Mouse (Mus musculus): ENCODE measurements around the gene Gipr. TPM values are rescaled to one million over a fixed set of nuclear protein-coding genes. Genes with fewer than 3 reads are reported as not detected.

The Gipr gene
- polyA plus RNA-seq, 1 experiment from 2014 or later = 1.0 TPM

GRCm38 (mm10) chr7:19176516-19176947, 10.6 kb upstream of the Gipr start:
- H3K4me1 ChIP-seq (ENCODE audit: insufficient read depth, low read depth, low read length) = peaks cover 17% of the 10 kb centered on the region; the same call in 1 of the 2 replicates
- no peak overlapping the region for H3K27ac ChIP-seq (ENCODE audit: low read length)
- H3K4me3 ChIP-seq (ENCODE audit: low read depth, low read length) = no peak overlapping the region
- H3K9me3 ChIP-seq (ENCODE audit: low read length) = no peaks in the 10 kb centered on the region
- no peak overlapping the region for H3K9ac ChIP-seq (replicated peaks; ENCODE audit: low read depth)
- TF ChIP-seq EP300 (IDR thresholded peaks at IDR 0.05) (no peak), CTCF (IDR thresholded peaks at IDR 0.05) (no peak)
- ATAC-seq (no peak), DNase-seq (ENCODE audit: low spot score) (no peak)
- WGBS = 10% methylated on average over 14 of the region's 21 CpGs
- peaks cover 37% of the 10 kb centered on the region for H3K27me3 ChIP-seq (replicated peaks; ENCODE audit: insufficient read depth, low read length)
- no peak overlapping the region for H3K4me2 ChIP-seq (replicated peaks; ENCODE audit: low read depth, low read length)
- H3K36me3 ChIP-seq (ENCODE audit: insufficient read depth, low read length) = no peaks in the 10 kb centered on the region

GRCm38 (mm10) chr7:19175708-19176515, 10.0 kb upstream of the Gipr start, which contains the start of gene Eml2:
Gene Eml2, plus strand, starts transcription at chr7:19176421.
- Histone ChIP-seq H3K4me2 (replicated peaks; ENCODE audit: low read depth, low read length) (no peak within 1 kb of the TSS), H3K9ac (replicated peaks; ENCODE audit: low read depth) (no peak within 1 kb of the TSS), H3K27ac (ENCODE audit: low read length) (no peak within 1 kb of the TSS), H3K27me3 (replicated peaks; ENCODE audit: insufficient read depth, low read length) (peaks cover 37% of the 10 kb centered on the region), H3K9me3 (ENCODE audit: low read length) (no peaks in the 10 kb centered on the region), H3K36me3 (ENCODE audit: insufficient read depth, low read length) (no peaks in the 10 kb centered on the region), H3K4me3 (ENCODE audit: low read depth, low read length) (no peak within 1 kb of the TSS), H3K4me1 (ENCODE audit: insufficient read depth, low read depth, low read length) (peaks cover 14% of the 10 kb centered on the region; the same call in 1 of the 2 replicates)
- 2% methylated on average over 30 of the region's 30 CpGs for WGBS
- DNase-seq (ENCODE audit: low spot score) = peak; percentile 62
- peak; percentile 27 for ATAC-seq
- TF ChIP-seq CTCF (IDR thresholded peaks at IDR 0.05) (no peak), EP300 (IDR thresholded peaks at IDR 0.05) (no peak)

- peaks cover 22% of the 10 kb centered on the region for H3K27me3 ChIP-seq (replicated peaks; ENCODE audit: insufficient read depth, low read length)
- peak; percentile 68 for ATAC-seq
- H3K9ac ChIP-seq (replicated peaks; ENCODE audit: low read depth) = no peak overlapping the region
- H3K4me3 ChIP-seq (ENCODE audit: low read depth, low read length) = peak overlapping the region; percentile 17; the same call in 1 of the 2 replicates
- TF ChIP-seq EP300 (IDR thresholded peaks at IDR 0.05) (no peak), CTCF (IDR thresholded peaks at IDR 0.05) (peak; percentile 93)
- DNase-seq (ENCODE audit: low spot score) = peak; percentile 85
- H3K4me1 ChIP-seq (ENCODE audit: insufficient read depth, low read depth, low read length) = peaks cover 9% of the 10 kb centered on the region; the same call in 1 of the 2 replicates
- WGBS = 2% methylated on average over 17 of the region's 17 CpGs
- peak overlapping the region; percentile 47 for H3K4me2 ChIP-seq (replicated peaks; ENCODE audit: low read depth, low read length)
- H3K9me3 ChIP-seq (ENCODE audit: low read length) = no peaks in the 10 kb centered on the region
- H3K27ac ChIP-seq (ENCODE audit: low read length) = no peak overlapping the region
- no peaks in the 10 kb centered on the region for H3K36me3 ChIP-seq (ENCODE audit: insufficient read depth, low read length)
Observed at GRCm38 (mm10) chr7:19172874-19173273, 6.9 kb upstream of the Gipr start.

GRCm38 (mm10) chr7:19171831-19172230, 5.9 kb upstream of the Gipr start:
- H3K9me3 ChIP-seq (ENCODE audit: low read length) = no peaks in the 10 kb centered on the region
- H3K27me3 ChIP-seq (replicated peaks; ENCODE audit: insufficient read depth, low read length) = peaks cover 12% of the 10 kb centered on the region
- TF ChIP-seq EP300 (IDR thresholded peaks at IDR 0.05) (no peak), CTCF (IDR thresholded peaks at IDR 0.05) (no peak)
- DNase-seq (ENCODE audit: low spot score) (no peak), ATAC-seq (no peak)
- peaks cover 9% of the 10 kb centered on the region; the same call in 1 of the 2 replicates for H3K4me1 ChIP-seq (ENCODE audit: insufficient read depth, low read depth, low read length)
- no peak overlapping the region for H3K9ac ChIP-seq (replicated peaks; ENCODE audit: low read depth)
- no peak overlapping the region for H3K27ac ChIP-seq (ENCODE audit: low read length)
- H3K4me3 ChIP-seq (ENCODE audit: low read depth, low read length) = no peak overlapping the region
- no peaks in the 10 kb centered on the region for H3K36me3 ChIP-seq (ENCODE audit: insufficient read depth, low read length)
- no peak overlapping the region for H3K4me2 ChIP-seq (replicated peaks; ENCODE audit: low read depth, low read length)
- 42% methylated on average over 8 of the region's 8 CpGs for WGBS

GRCm38 (mm10) chr7:19170142-19170541, 4.2 kb upstream of the Gipr start:
- H3K9ac ChIP-seq (replicated peaks; ENCODE audit: low read depth) = no peak overlapping the region
- TF ChIP-seq EP300 (IDR thresholded peaks at IDR 0.05) (no peak), CTCF (IDR thresholded peaks at IDR 0.05) (no peak)
- peak; percentile 47 for DNase-seq (ENCODE audit: low spot score)
- no peak overlapping the region for H3K4me3 ChIP-seq (ENCODE audit: low read depth, low read length)
- ATAC-seq = peak; percentile 42
- H3K4me1 ChIP-seq (ENCODE audit: insufficient read depth, low read depth, low read length) = peaks cover 16% of the 10 kb centered on the region; the same call in 1 of the 2 replicates
- H3K27ac ChIP-seq (ENCODE audit: low read length) = no peak overlapping the region
- no peaks in the 10 kb centered on the region for H3K36me3 ChIP-seq (ENCODE audit: insufficient read depth, low read length)
- no peaks in the 10 kb centered on the region; the same call in 1 of the 2 replicates for H3K27me3 ChIP-seq (replicated peaks; ENCODE audit: insufficient read depth, low read length)
- no peaks in the 10 kb centered on the region for H3K9me3 ChIP-seq (ENCODE audit: low read length)
- no peak overlapping the region for H3K4me2 ChIP-seq (replicated peaks; ENCODE audit: low read depth, low read length)
- WGBS = 37% methylated on average over 6 of the region's 8 CpGs

- H3K4me1 ChIP-seq (ENCODE audit: insufficient read depth, low read depth, low read length) = peaks cover 16% of the 10 kb centered on the region; the same call in 1 of the 2 replicates
- DNase-seq (ENCODE audit: low spot score) (no peak), ATAC-seq (no peak)
- no peaks in the 10 kb centered on the region; the same call in 1 of the 2 replicates for H3K27me3 ChIP-seq (replicated peaks; ENCODE audit: insufficient read depth, low read length)
- no peaks in the 10 kb centered on the region for H3K36me3 ChIP-seq (ENCODE audit: insufficient read depth, low read length)
- no peaks in the 10 kb centered on the region for H3K9me3 ChIP-seq (ENCODE audit: low read length)
- H3K9ac ChIP-seq (replicated peaks; ENCODE audit: low read depth) = no peak overlapping the region
- H3K4me2 ChIP-seq (replicated peaks; ENCODE audit: low read depth, low read length) = no peak overlapping the region
- H3K27ac ChIP-seq (ENCODE audit: low read length) = no peak overlapping the region
- no peak overlapping the region for H3K4me3 ChIP-seq (ENCODE audit: low read depth, low read length)
- WGBS = 51% methylated on average over 10 of the region's 10 CpGs
- no peak for TF ChIP-seq CTCF (IDR thresholded peaks at IDR 0.05)
- TF ChIP-seq EP300 (IDR thresholded peaks at IDR 0.05) = no peak
Observed at GRCm38 (mm10) chr7:19169506-19169905, 3.6 kb upstream of the Gipr start.

Data from lung, postnatal 0 days (tissue).